Mouse (Mus musculus) CH12.LX (cell line): ENCODE results near the gene Wnt5b.

ENCODE experiments used
- CTCF ChIP-seq, 2 experiments: IDR thresholded peaks in 1 of 2; conservative IDR thresholded peaks in 1 of 2; 2 replicates each; pipeline ENCODE4 v1.5.1; 2011 to 2012; ENCODE audit warnings: low read depth in 2 of 2, low read length in 2 of 2, improper control_type of control experiment in 1 of 2, inconsistent platforms in 1 of 2, mild to moderate bottlenecking in 1 of 2, moderate library complexity in 1 of 2
- EP300 ChIP-seq: IDR thresholded peaks from 2 replicates; pipeline ENCODE4 v1.6.1; 2011; ENCODE audit warnings: low read length, improper control_type of control experiment
- JUND ChIP-seq: conservative IDR thresholded peaks from 2 replicates; pipeline ENCODE4 v1.6.1; 2011; ENCODE audit warnings: low read depth, low read length, improper control_type of control experiment
- MAFK ChIP-seq: IDR thresholded peaks from 2 replicates; pipeline ENCODE4 v1.6.1; 2011; ENCODE audit warnings: low read length, improper control_type of control experiment; ENCODE audit not compliant: insufficient replicate concordance
- MAX ChIP-seq: IDR thresholded peaks from 2 replicates; pipeline ENCODE4 v1.6.1; 2011; ENCODE audit warnings: low read length, improper control_type of control experiment
- MAZ ChIP-seq: IDR thresholded peaks from 2 replicates; pipeline ENCODE4 v1.6.1; 2012; ENCODE audit warnings: low read depth, mild to moderate bottlenecking, inconsistent platforms, low read length, improper control_type of control experiment, moderate library complexity
- POLR2A ChIP-seq: IDR thresholded peaks from 2 replicates; pipeline ENCODE4 v1.6.1; 2011; ENCODE audit warnings: low read depth, mild to moderate bottlenecking, improper control_type of control experiment, low read length
- POLR2AphosphoS2 ChIP-seq: IDR thresholded peaks from 2 replicates; pipeline ENCODE4 v1.6.1; 2011; ENCODE audit warnings: low read depth, low read length, improper control_type of control experiment

- no peak; the same call in 1 of the 2 replicates for TF ChIP-seq POLR2A
- TF ChIP-seq MAZ, result no peak
- TF ChIP-seq EP300, result no peak
- TF ChIP-seq CTCF (conservative IDR thresholded peaks at IDR 0.05 in 1 of 2, IDR thresholded peaks at IDR 0.05 in 1 of 2; ENCODE audit: low read depth in 2 of 2, low read length in 2 of 2), result no peak
- TF ChIP-seq MAFK, result no peak
- no peak for TF ChIP-seq POLR2AphosphoS2
- no peak for TF ChIP-seq JUND
- TF ChIP-seq MAX, result peak; percentile 66; the same call in 1 of the 2 replicates
Measured at GRCm38 (mm10) chr6:119480706-119481331, 63.3 kb downstream of the Wnt5b start.
